Mouse (Mus musculus): Measurements from ENCODE around the gene Vmn1r233. TPM values are rescaled to one million over a fixed set of nuclear protein-coding genes. Genes with fewer than 3 reads are reported as not detected.

The Vmn1r233 gene
- total RNA-seq (2017): not detected in 2 replicates

- ATAC-seq (replicated peaks in 1 of 2; ENCODE audit: insufficient read depth in 1 of 2, low FRiP score in 2 of 2, low TSS enrichment in 1 of 2, low read depth in 1 of 2, poor library complexity in 2 of 2, severe bottlenecking in 2 of 2): no peak
Observed at GRCm38 (mm10) chr17:20996364-20996763, at the start of gene Vmn1r233. Gene Vmn1r233 (minus strand): TSS chr17:20996464.

- ATAC-seq (replicated peaks in 1 of 2; ENCODE audit: insufficient read depth in 1 of 2, low FRiP score in 2 of 2, low TSS enrichment in 1 of 2, low read depth in 1 of 2, poor library complexity in 2 of 2, severe bottlenecking in 2 of 2): no peak
Observed at GRCm38 (mm10) chr17:21018410-21019080, 22.3 kb upstream of the Vmn1r233 start.

GRCm38 (mm10) chr17:21009726-21010125, 13.5 kb upstream of the Vmn1r233 start:
- ATAC-seq (replicated peaks in 1 of 2; ENCODE audit: insufficient read depth in 1 of 2, low FRiP score in 2 of 2, low TSS enrichment in 1 of 2, low read depth in 1 of 2, poor library complexity in 2 of 2, severe bottlenecking in 2 of 2): no peak

- ATAC-seq (replicated peaks in 1 of 2; ENCODE audit: insufficient read depth in 1 of 2, low FRiP score in 2 of 2, low TSS enrichment in 1 of 2, low read depth in 1 of 2, poor library complexity in 2 of 2, severe bottlenecking in 2 of 2): peak; percentile 97 to 98
Observed at GRCm38 (mm10) chr17:21008382-21009331, 12.4 kb upstream of the Vmn1r233 start, which contains the start of gene Zfp160. Gene Zfp160 (plus strand): TSS chr17:21008903.

- no peak for ATAC-seq (replicated peaks in 1 of 2; ENCODE audit: insufficient read depth in 1 of 2, low FRiP score in 2 of 2, low TSS enrichment in 1 of 2, low read depth in 1 of 2, poor library complexity in 2 of 2, severe bottlenecking in 2 of 2)
Observed at GRCm38 (mm10) chr17:20993716-20994115, 2.5 kb downstream of the Vmn1r233 start.

- no peak for ATAC-seq (replicated peaks in 1 of 2; ENCODE audit: insufficient read depth in 1 of 2, low FRiP score in 2 of 2, low TSS enrichment in 1 of 2, low read depth in 1 of 2, poor library complexity in 2 of 2, severe bottlenecking in 2 of 2)
Observed at GRCm38 (mm10) chr17:20966681-20967080, 29.6 kb downstream of the Vmn1r233 start.

GRCm38 (mm10) chr17:20965421-20965820, 30.8 kb downstream of the Vmn1r233 start:
- ATAC-seq (replicated peaks in 1 of 2; ENCODE audit: insufficient read depth in 1 of 2, low FRiP score in 2 of 2, low TSS enrichment in 1 of 2, low read depth in 1 of 2, poor library complexity in 2 of 2, severe bottlenecking in 2 of 2): no peak

- ATAC-seq (replicated peaks in 1 of 2; ENCODE audit: insufficient read depth in 1 of 2, low FRiP score in 2 of 2, low TSS enrichment in 1 of 2, low read depth in 1 of 2, poor library complexity in 2 of 2, severe bottlenecking in 2 of 2): no peak
Observed at GRCm38 (mm10) chr17:20960386-20960785, 35.9 kb downstream of the Vmn1r233 start.

- no peak for ATAC-seq (replicated peaks in 1 of 2; ENCODE audit: insufficient read depth in 1 of 2, low FRiP score in 2 of 2, low TSS enrichment in 1 of 2, low read depth in 1 of 2, poor library complexity in 2 of 2, severe bottlenecking in 2 of 2)
Observed at GRCm38 (mm10) chr17:20946636-20947035, 49.6 kb downstream of the Vmn1r233 start.

GRCm38 (mm10) chr17:20946026-20946565, 50.2 kb downstream of the Vmn1r233 start:
- no peak for ATAC-seq (replicated peaks in 1 of 2; ENCODE audit: insufficient read depth in 1 of 2, low FRiP score in 2 of 2, low TSS enrichment in 1 of 2, low read depth in 1 of 2, poor library complexity in 2 of 2, severe bottlenecking in 2 of 2)

- peak; percentile 93 to 94 for ATAC-seq (replicated peaks in 1 of 2; ENCODE audit: insufficient read depth in 1 of 2, low FRiP score in 2 of 2, low TSS enrichment in 1 of 2, low read depth in 1 of 2, poor library complexity in 2 of 2, severe bottlenecking in 2 of 2)
Observed at GRCm38 (mm10) chr17:20944985-20945891, 51.0 kb downstream of the Vmn1r233 start, which contains the start of gene Ppp2r1a. Gene Ppp2r1a (plus strand): TSS chr17:20945311.

GRCm38 (mm10) chr17:20944226-20944625, 52.0 kb downstream of the Vmn1r233 start:
- ATAC-seq (replicated peaks in 1 of 2; ENCODE audit: insufficient read depth in 1 of 2, low FRiP score in 2 of 2, low TSS enrichment in 1 of 2, low read depth in 1 of 2, poor library complexity in 2 of 2, severe bottlenecking in 2 of 2): no peak

Other genes starting within 250 kb of the Vmn1r233 start
- not detected in 2 replicates for gene Vmn1r228, start 210.3 kb downstream of the Vmn1r233 start, total RNA-seq (2017)
- gene Vmn1r229, start 184.9 kb downstream of the Vmn1r233 start, total RNA-seq (2017): not detected in 2 replicates
- not detected in 2 replicates for gene Vmn1r230, start 156.0 kb downstream of the Vmn1r233 start, total RNA-seq (2017)
- gene Vmn1r231, start 91.4 kb downstream of the Vmn1r233 start, total RNA-seq (2017): not detected in 2 replicates
- not detected in 2 replicates for gene Vmn1r232, start 76.8 kb downstream of the Vmn1r233 start, total RNA-seq (2017)
- gene Ppp2r1a, start 51.2 kb downstream of the Vmn1r233 start, total RNA-seq (2017): 116 and 174 TPM in 2 replicates
- gene Zfp160, start 12.4 kb upstream of the Vmn1r233 start, total RNA-seq (2017): 14.4 and 34.7 TPM in 2 replicates
- not detected in 2 replicates for gene Vmn1r234, start 229.6 kb upstream of the Vmn1r233 start, total RNA-seq (2017)

All from hematopoietic stem cell, adult 5-6 weeks (primary cell).